Mouse (Mus musculus) lung, adult 2 months (tissue): ENCODE results near the gene Hist1h2ba. TPM values are rescaled to one million over a fixed set of nuclear protein-coding genes. Genes with fewer than 3 reads are reported as not detected.
A peak's percentile ranks its signal among the peaks of the same experiment; 100 is the strongest.

Experiments
- DNase-seq: peaks from one replicate; pipeline ENCODE4 v3.0.0; 2022
- H3K4me1 ChIP-seq: fragments of 200-500 bp; 2 replicates; pipeline ENCODE4 v1.6.1; 2011; ENCODE audit warnings: low read length; ENCODE audit not compliant: control insufficient read depth, insufficient read depth
- H3K4me3 ChIP-seq: fragments of 200-500 bp; replicated peaks from 2 replicates; pipeline ENCODE3; 2011; ENCODE audit warnings: low read depth, mild to moderate bottlenecking, control low read depth, low read length; ENCODE audit errors: extremely low read depth
- CTCF ChIP-seq: fragments of 200-500 bp; IDR thresholded peaks from 2 replicates; pipeline ENCODE4 v1.5.1; 2011; ENCODE audit warnings: mild to moderate bottlenecking, low read length, control low read depth; ENCODE audit not compliant: insufficient read depth
- POLR2A ChIP-seq: fragments of 200-500 bp; IDR thresholded peaks from 2 replicates; pipeline ENCODE4 v1.6.1; 2011; ENCODE audit warnings: low read depth, mild to moderate bottlenecking, control low read depth, low read length, borderline replicate concordance; ENCODE audit errors: extremely low read depth
- WGBS: fragments of 180-500 bp; shearing (Covaris S2); methylation state at CpG from one replicate; pipeline ENCODE4 v1.1.7; 2018; 5-methylcytosine and 5-hydroxymethylcytosine counted together
- polyA plus RNA-seq: library from polyadenylated mRNA; depleted of rRNA; stranded (reverse); fragments of >200 nt; gene quantifications from 2 replicates; pipeline ENCODE4 v1.2.3, GENCODE M21; 2012; rRNA removed

Hist1h2ba gene
- polyA plus RNA-seq, 1 experiment: not detected

GRCm38 (mm10) chr13:23913791-23914306, 20.1 kb downstream of the Hist1h2ba start:
- Histone ChIP-seq H3K4me1 (no peaks in the 10 kb centered on the region), H3K4me3 (no peak overlapping the region)
- TF ChIP-seq POLR2A (no peak), CTCF (no peak)
- no peak for DNase-seq
- 35% methylated on average over 6 of the region's 6 CpGs for WGBS

GRCm38 (mm10) chr13:23911335-23911734, 22.6 kb downstream of the Hist1h2ba start:
- Histone ChIP-seq H3K4me1 (no peaks in the 10 kb centered on the region), H3K4me3 (no peak overlapping the region)
- WGBS: 53% methylated on average over 5 of the region's 5 CpGs
- TF ChIP-seq CTCF: no peak
- TF ChIP-seq POLR2A: no peak
- no peak for DNase-seq

- Histone ChIP-seq H3K4me3 (no peak overlapping the region), H3K4me1 (no peaks in the 10 kb centered on the region)
- 69% methylated on average over 5 of the region's 5 CpGs for WGBS
- DNase-seq: no peak
- TF ChIP-seq CTCF (no peak), POLR2A (no peak)
These were observed 23.8 kb downstream of the Hist1h2ba start for GRCm38 (mm10) chr13:23910121-23910520.

GRCm38 (mm10) chr13:23906906-23907305, 27.1 kb downstream of the Hist1h2ba start:
- no peak for TF ChIP-seq POLR2A
- no peak for TF ChIP-seq CTCF
- Histone ChIP-seq H3K4me3 (no peak overlapping the region), H3K4me1 (no peaks in the 10 kb centered on the region)
- 90% methylated on average over 5 of the region's 5 CpGs for WGBS
- DNase-seq: no peak

GRCm38 (mm10) chr13:23898242-23898641, 35.7 kb downstream of the Hist1h2ba start:
- TF ChIP-seq CTCF (no peak), POLR2A (no peak)
- no peak for DNase-seq
- WGBS: 29% methylated on average over 6 of the region's 6 CpGs
- Histone ChIP-seq H3K4me3 (no peak overlapping the region), H3K4me1 (0 out of 2 replicates have a peak, but pooled peaks cover 3% of the 10 kb centered on the region)

- DNase-seq: no peak
- 78% methylated on average over 4 of the region's 4 CpGs for WGBS
- TF ChIP-seq CTCF (no peak), POLR2A (no peak)
- Histone ChIP-seq H3K4me1 (0 out of 2 replicates have a peak, but pooled peaks cover 3% of the 10 kb centered on the region), H3K4me3 (no peak overlapping the region)
These were observed 40.7 kb downstream of the Hist1h2ba start for GRCm38 (mm10) chr13:23893269-23893593.

GRCm38 (mm10) chr13:23892592-23893268, 41.2 kb downstream of the Hist1h2ba start:
- 54% methylated on average over 9 of the region's 9 CpGs for WGBS
- Histone ChIP-seq H3K4me1 (no peaks in the 10 kb centered on the region), H3K4me3 (no peak overlapping the region)
- DNase-seq: no peak
- TF ChIP-seq POLR2A (no peak), CTCF (no peak)

- WGBS: 63% methylated on average over 6 of the region's 6 CpGs
- Histone ChIP-seq H3K4me3 (no peak overlapping the region), H3K4me1 (no peaks in the 10 kb centered on the region)
- no peak for DNase-seq
- no peak for TF ChIP-seq POLR2A
- TF ChIP-seq CTCF: no peak
These were observed 44.8 kb downstream of the Hist1h2ba start for GRCm38 (mm10) chr13:23889011-23889605.

- no peak for TF ChIP-seq CTCF
- no peak for DNase-seq
- no peaks in the 10 kb centered on the region for H3K4me1 ChIP-seq
- WGBS: 49% methylated on average over 3 of the region's 3 CpGs
- H3K4me3 ChIP-seq: no peak overlapping the region
These were observed 46.8 kb downstream of the Hist1h2ba start for GRCm38 (mm10) chr13:23887026-23887725.

- no peak for DNase-seq
- Histone ChIP-seq H3K4me3 (no peak overlapping the region), H3K4me1 (no peaks in the 10 kb centered on the region)
- 33% methylated on average over 2 of the region's 2 CpGs for WGBS
- TF ChIP-seq POLR2A (no peak), CTCF (peak; percentile 34; the same call in 1 of the 2 replicates)
These were observed 48.4 kb downstream of the Hist1h2ba start for GRCm38 (mm10) chr13:23885540-23885939.

Other genes with a start within 250 kb of the Hist1h2ba start
- gene Hist1h2bc, start 250.0 kb downstream of the Hist1h2ba start, polyA plus RNA-seq: 142 and 182 TPM in 2 replicates
- gene Hist1h1t, start 238.3 kb downstream of the Hist1h2ba start, polyA plus RNA-seq: not detected in 2 replicates
- 6.3 and 6.8 TPM in 2 replicates for gene Hist1h4c, start 235.7 kb downstream of the Hist1h2ba start, polyA plus RNA-seq
- gene Hfe, start 223.3 kb downstream of the Hist1h2ba start, polyA plus RNA-seq: 21.3 and 24.2 TPM in 2 replicates
- gene Hist1h1c, start 195.3 kb downstream of the Hist1h2ba start, polyA plus RNA-seq: 38.1 and 46.7 TPM in 2 replicates
- gene Hist1h3c, start 188.6 kb downstream of the Hist1h2ba start, polyA plus RNA-seq: 1.2 and 2.9 TPM in 2 replicates
- gene Hist1h2bb, start 187.4 kb downstream of the Hist1h2ba start, polyA plus RNA-seq: 2.5 and 2.6 TPM in 2 replicates
- 2.0 and 3.9 TPM in 2 replicates for gene Hist1h2ab, start 183.0 kb downstream of the Hist1h2ba start, polyA plus RNA-seq
- gene Hist1h3b, start 181.9 kb downstream of the Hist1h2ba start, polyA plus RNA-seq: 2.6 and 3.8 TPM in 2 replicates
- 2.5 and 2.8 TPM in 2 replicates for gene Hist1h4b, start 177.1 kb downstream of the Hist1h2ba start, polyA plus RNA-seq
- 2.4 and 2.9 TPM in 2 replicates for gene Hist1h4a, start 172.9 kb downstream of the Hist1h2ba start, polyA plus RNA-seq
- gene Hist1h3a, start 171.8 kb downstream of the Hist1h2ba start, polyA plus RNA-seq: 3.1 and 4.3 TPM in 2 replicates
- gene Hist1h1a, start 170.5 kb downstream of the Hist1h2ba start, polyA plus RNA-seq: not detected in 2 replicates
- gene Trim38, start 164.2 kb downstream of the Hist1h2ba start, polyA plus RNA-seq: 0.07 TPM in 1 of 2 replicates, not detected in the other
- gene Slc17a2, start 127.2 kb downstream of the Hist1h2ba start, polyA plus RNA-seq: 0.32 and 0.52 TPM in 2 replicates
- gene Slc17a3, start 94.7 kb downstream of the Hist1h2ba start, polyA plus RNA-seq: 0.02 TPM in 1 of 2 replicates, not detected in the other
- not detected in 2 replicates for gene Slc17a1, start 66.4 kb downstream of the Hist1h2ba start, polyA plus RNA-seq
- 0.07 TPM in 1 of 2 replicates, not detected in the other for gene Slc17a4, start 19.1 kb downstream of the Hist1h2ba start, polyA plus RNA-seq
- gene Hist1h2aa, start 306 bp upstream of the Hist1h2ba start, polyA plus RNA-seq: not detected in 2 replicates
- not detected in 2 replicates for gene Scgn, start 57.1 kb upstream of the Hist1h2ba start, polyA plus RNA-seq